Mouse (Mus musculus): ENCODE data around the gene Kif21b. TPM values are rescaled to one million over a fixed set of nuclear protein-coding genes. Genes with fewer than 3 reads are reported as not detected.

The Kif21b gene
- polyA plus RNA-seq, 1 experiment from 2014 or later, result 47.9 TPM

GRCm38 (mm10) chr1:136225846-136226245, 94.7 kb downstream of the Kif21b start:
- Histone ChIP-seq H3K4me2 (ENCODE audit: low read length) (no peak overlapping the region), H3K4me3 (ENCODE audit: low read depth, low read length) (no peak overlapping the region), H3K27me3 (ENCODE audit: control insufficient read depth, insufficient read depth, low read depth, low read length) (peaks cover 2% of the 10 kb centered on the region; the same call in 1 of the 2 replicates), H3K36me3 (ENCODE audit: control insufficient read depth, insufficient read depth, low read length) (no peaks in the 10 kb centered on the region), H3K27ac (ENCODE audit: low read length) (no peak overlapping the region), H3K9me3 (replicated peaks; ENCODE audit: control insufficient read depth, low read length, poor library complexity, severe bottlenecking) (no peaks in the 10 kb centered on the region), H3K9ac (ENCODE audit: low read depth, low read length) (no peak overlapping the region), H3K4me1 (ENCODE audit: control insufficient read depth, insufficient read depth, low read length) (peaks cover 11% of the 10 kb centered on the region)
- 92% methylated on average over 8 of the region's 8 CpGs for WGBS
- ATAC-seq, result no peak

DNA sequence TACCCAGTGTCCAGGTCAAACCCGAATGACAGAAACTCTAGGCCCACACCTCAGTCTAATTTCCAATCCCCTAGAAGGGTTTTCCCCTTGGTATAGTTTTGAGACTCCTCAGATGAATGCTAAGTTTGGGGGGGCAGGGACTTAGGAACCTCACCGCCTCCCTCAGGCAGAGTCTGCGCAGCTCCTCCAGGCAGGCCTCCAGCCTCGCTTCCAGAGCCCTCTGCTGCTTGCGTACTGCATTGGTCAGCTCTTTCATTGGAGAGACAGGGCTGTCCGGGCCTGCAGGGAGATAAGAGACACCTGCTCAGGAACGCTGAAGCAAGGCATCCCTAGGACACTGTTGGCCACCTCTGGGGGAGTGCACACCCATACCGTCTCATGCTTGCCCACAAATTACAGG, 95.4 kb downstream of the Kif21b start:
- Histone ChIP-seq H3K27me3 (ENCODE audit: control insufficient read depth, insufficient read depth, low read depth, low read length) (peaks cover 3% of the 10 kb centered on the region; the same call in 1 of the 2 replicates), H3K36me3 (ENCODE audit: control insufficient read depth, insufficient read depth, low read length) (no peaks in the 10 kb centered on the region), H3K4me3 (ENCODE audit: low read depth, low read length) (no peak overlapping the region), H3K4me2 (ENCODE audit: low read length) (no peak overlapping the region), H3K27ac (ENCODE audit: low read length) (no peak overlapping the region), H3K9me3 (replicated peaks; ENCODE audit: control insufficient read depth, low read length, poor library complexity, severe bottlenecking) (no peaks in the 10 kb centered on the region), H3K9ac (ENCODE audit: low read depth, low read length) (no peak overlapping the region), H3K4me1 (ENCODE audit: control insufficient read depth, insufficient read depth, low read length) (peaks cover 16% of the 10 kb centered on the region)
- 96% methylated on average over 8 of the region's 8 CpGs for WGBS
- no peak for ATAC-seq

Other genes with a start within 250 kb of the Kif21b start
- gene Pkp1, start 212.2 kb upstream of the Kif21b start, polyA plus RNA-seq (2015; fragmentation: Nextera tagmentation; extraction: Ambion mirVana), result 0.06 TPM in 1 of 2 replicates, not detected in the other
- 0.11 TPM in 1 of 2 replicates, not detected in the other for gene Igfn1, start 125.0 kb upstream of the Kif21b start, polyA plus RNA-seq (2015; fragmentation: Nextera tagmentation; extraction: Ambion mirVana)
- 147 and 169 TPM in 2 replicates for gene Tmem9, start 123.2 kb upstream of the Kif21b start, polyA plus RNA-seq (2015; fragmentation: Nextera tagmentation; extraction: Ambion mirVana)
- gene Ascl5, start 80.6 kb upstream of the Kif21b start, polyA plus RNA-seq (2015; fragmentation: Nextera tagmentation; extraction: Ambion mirVana), result not detected in 2 replicates
- 0.39 and 1.3 TPM in 2 replicates for gene Cacna1s, start 78.6 kb upstream of the Kif21b start, polyA plus RNA-seq (2015; fragmentation: Nextera tagmentation; extraction: Ambion mirVana)
- gene Mroh3, start 81.4 kb downstream of the Kif21b start, polyA plus RNA-seq (2015; fragmentation: Nextera tagmentation; extraction: Ambion mirVana), result not detected in 2 replicates
- 1.5 and 3.0 TPM in 2 replicates for gene Inava, start 102.9 kb downstream of the Kif21b start, polyA plus RNA-seq (2015; fragmentation: Nextera tagmentation; extraction: Ambion mirVana)
- gene Gpr25, start 129.5 kb downstream of the Kif21b start, polyA plus RNA-seq (2015; fragmentation: Nextera tagmentation; extraction: Ambion mirVana), result 0.72 and 0.77 TPM in 2 replicates
- 27.2 and 32.3 TPM in 2 replicates for gene Camsap2, start 214.7 kb downstream of the Kif21b start, polyA plus RNA-seq (2015; fragmentation: Nextera tagmentation; extraction: Ambion mirVana)